Comparison of ENCODE assay signal across 8 mouse cellular contexts in the genomic region with DNA sequence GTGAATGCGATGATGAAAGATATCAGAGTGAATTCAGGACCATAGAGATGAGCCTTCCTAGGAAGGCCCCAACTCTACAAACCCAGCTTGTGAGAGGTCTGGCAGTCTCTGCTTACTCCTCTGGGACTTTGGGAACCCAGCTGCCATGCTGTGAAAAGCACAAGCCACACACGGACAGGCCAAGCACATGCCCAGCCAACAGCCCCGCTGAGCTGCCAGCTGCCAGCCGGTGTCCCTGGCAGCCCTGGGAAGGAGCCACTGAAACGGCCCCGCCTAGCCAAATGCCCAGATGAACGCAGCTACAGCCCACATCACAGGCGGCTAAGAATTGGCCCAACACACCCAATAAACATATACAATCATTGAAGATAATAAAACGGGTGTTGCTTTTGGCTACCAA. TPM values are rescaled to one million over a fixed set of nuclear protein-coding genes. Genes with fewer than 3 reads are reported as not detected.
DNase-seq lines count a peak whose midpoint lies in the region; TF ChIP-seq lines count a peak whose summit lies in the region.

No protein-coding gene starts in this region.

- TF ChIP-seq POLR2A in brain, embryonic 14.5 days (IDR thresholded peaks at IDR 0.05; ENCODE audit: borderline replicate concordance, extremely low read depth, insufficient read depth, insufficient read length, poor library complexity, severe bottlenecking) = no peak

- no peaks in the 10 kb centered on the region for H3K27me3 ChIP-seq in E14TG2a.4 (ENCODE audit: insufficient read depth, low read length)

- H3K4me1 ChIP-seq in E14TG2a.4 (replicated peaks; ENCODE audit: low read depth, low read length) = peaks cover 68% of the 10 kb centered on the region

- TF ChIP-seq CTCF in layer of hippocampus, adult 2 months (conservative IDR thresholded peaks at IDR 0.05) = no peak
- no peak for TF ChIP-seq CTCF in E14TG2a.4 (conservative IDR thresholded peaks at IDR 0.05; ENCODE audit: low read length)
- TF ChIP-seq CTCF in brain, embryonic 14.5 days (IDR thresholded peaks at IDR 0.05; ENCODE audit: borderline replicate concordance, extremely low read depth, insufficient read depth, insufficient read length) = no peak

- H3K27ac ChIP-seq in layer of hippocampus, adult 2 months = no peak overlapping the region

- peak; percentile 17 to 30 for DNase-seq in layer of hippocampus, adult 2 months (ENCODE audit: low spot score in 2 of 2)
- DNase-seq in layer of hippocampus, adult 11-12 months (ENCODE audit: low spot score) = no peak
- DNase-seq in brain, embryonic 14.5 days (ENCODE audit: low read depth) = peak; percentile 65
- peak; percentile 48 for DNase-seq in gastrocnemius, adult 18-20 months (ENCODE audit: low spot score)
- DNase-seq in kidney, adult 18-20 months = no peak
- DNase-seq in thymus, postnatal 25 days = no peak
- no peak for DNase-seq in lung, postnatal 25 days (ENCODE audit: low spot score)

- no peak overlapping the region for H3K4me3 ChIP-seq in layer of hippocampus, adult 2 months
- peak overlapping the region; percentile 52 for H3K4me3 ChIP-seq in E14TG2a.4 (replicated peaks; ENCODE audit: low read length)

- H3K9me3 ChIP-seq in E14TG2a.4 (ENCODE audit: low read length) = 0 out of 2 replicates have a peak, but pooled peaks cover 7% of the 10 kb centered on the region

- peaks cover 5% of the 10 kb centered on the region; the same call in 1 of the 2 replicates for H3K36me3 ChIP-seq in E14TG2a.4 (ENCODE audit: insufficient read depth, low read length)

RNA-seq across cellular contexts. Expression of a gene that starts 41.5 kb away (rescaled TPM):
- total RNA-seq in layer of hippocampus, adult 2 months (2021) = 1 to 10 TPM; 1.4 to 1.7 TPM
- polyA plus RNA-seq in brain, embryonic 14.5 days (2012; rRNA removed) = 17.2 and 19.2 TPM in 2 replicates
- 1 to 10 TPM; 4.2 to 9.3 TPM for total RNA-seq in gastrocnemius, adult 18-20 months (2021)

Comparison
In these comparisons a context has a peak if more than half of its experiments do, and no peak if none do; other contexts are left out.
1. DNase-seq: peak in layer of hippocampus, adult 2 months (2 of 2), brain, embryonic 14.5 days (single experiment) and gastrocnemius, adult 18-20 months (single experiment); none in layer of hippocampus, adult 11-12 months (single experiment), kidney, adult 18-20 months (single experiment), thymus, postnatal 25 days (single experiment) and lung, postnatal 25 days (single experiment).